ENCODE assay signal across 27 mouse cellular contexts in genomic region chr4:48564962-48565361, GRCm38 (mm10). TPM values are rescaled to one million over a fixed set of nuclear protein-coding genes. Genes with fewer than 3 reads are reported as not detected.
"Had no signal": no experiment of that assay in that cellular context is flagged by ENCODE, and none has a peak within 500 bp of the region (broad histone marks: within the 10 kb centered on the region; RNA-seq: fewer than 3 reads in every experiment).

No protein-coding gene starts in this region.

- H3K9me3 ChIP-seq: embryonic facial prominence, embryonic 10.5 days; embryonic facial prominence, embryonic 12.5 days; embryonic facial prominence, embryonic 13.5 days; embryonic facial prominence, embryonic 15.5 days; forebrain, embryonic 10.5 days; forebrain, embryonic 12.5 days; forebrain, embryonic 13.5 days; forebrain, embryonic 15.5 days had no signal

- H3K27me3 ChIP-seq: embryonic facial prominence, embryonic 12.5 days; embryonic facial prominence, embryonic 13.5 days; embryonic facial prominence, embryonic 15.5 days; forebrain, embryonic 12.5 days; forebrain, embryonic 13.5 days; forebrain, embryonic 15.5 days had no signal

- DNase-seq: cerebellum, adult 9-10 months; cerebellum, adult 9-11 months; cerebellum, postnatal 10 days; cerebellum, postnatal 14 days; cerebellum, postnatal 25 days; cerebellum, postnatal 36 days; embryo, embryonic 11 days; forebrain, postnatal 0 days; gastrocnemius, adult 2 months; gastrocnemius, postnatal 10 days; gastrocnemius, postnatal 14 days; gastrocnemius, postnatal 25 days; gastrocnemius, postnatal 36 days; heart, adult 18-20 months; heart, adult 2 months had no signal

- H3K4me3 ChIP-seq: embryonic facial prominence, embryonic 10.5 days; embryonic facial prominence, embryonic 12.5 days; embryonic facial prominence, embryonic 13.5 days; embryonic facial prominence, embryonic 15.5 days; erythroblast, embryonic 14.5 days; forebrain, embryonic 10.5 days; forebrain, embryonic 12.5 days; forebrain, embryonic 13.5 days; forebrain, embryonic 15.5 days; gastrocnemius, adult 2 months; heart, adult 2 months had no signal

- H3K4me2 ChIP-seq: embryonic facial prominence, embryonic 12.5 days; embryonic facial prominence, embryonic 13.5 days; embryonic facial prominence, embryonic 15.5 days; forebrain, embryonic 12.5 days; forebrain, embryonic 13.5 days; forebrain, embryonic 15.5 days had no signal

- H3K27ac ChIP-seq: embryonic facial prominence, embryonic 10.5 days; embryonic facial prominence, embryonic 12.5 days; embryonic facial prominence, embryonic 13.5 days; embryonic facial prominence, embryonic 15.5 days; forebrain, embryonic 10.5 days; forebrain, embryonic 12.5 days; forebrain, embryonic 13.5 days; forebrain, embryonic 15.5 days; gastrocnemius, adult 2 months; heart, adult 2 months had no signal

- H3K4me1 ChIP-seq: embryonic facial prominence, embryonic 10.5 days; embryonic facial prominence, embryonic 12.5 days; embryonic facial prominence, embryonic 13.5 days; embryonic facial prominence, embryonic 15.5 days; forebrain, embryonic 10.5 days; forebrain, embryonic 12.5 days; forebrain, embryonic 13.5 days; forebrain, embryonic 15.5 days had no signal

- ATAC-seq: forebrain, embryonic 13.5 days; forebrain, embryonic 14.5 days; forebrain, embryonic 15.5 days; forebrain, embryonic 16.5 days; forebrain, postnatal 0 days had no signal

- H3K9ac ChIP-seq: embryonic facial prominence, embryonic 12.5 days; embryonic facial prominence, embryonic 13.5 days; embryonic facial prominence, embryonic 15.5 days; forebrain, embryonic 12.5 days; forebrain, embryonic 13.5 days; forebrain, embryonic 15.5 days; forebrain, postnatal 0 days had no signal

RNA-seq across cellular contexts. Expression of gene Tmeff1, which starts 20.0 kb away (rescaled TPM):
- total RNA-seq: common myeloid progenitor, adult 5-6 weeks had no signal

RNA-seq across cellular contexts. Expression of gene Msantd3, which starts 25.2 kb away (rescaled TPM):
- polyA plus RNA-seq: erythroblast, embryonic 14.5 days had no signal
